In genomic region chr17:48280943-48281738, GRCm38 (mm10) we compare ENCODE assay signal across 9 mouse cellular contexts. TPM values are rescaled to one million over a fixed set of nuclear protein-coding genes. Genes with fewer than 3 reads are reported as not detected.
DNase-seq lines count a peak whose midpoint lies in the region; ATAC-seq and TF ChIP-seq lines count a peak whose summit lies in the region.
"Had no signal": no experiment of that assay in that cellular context is flagged by ENCODE, and none has a peak within 500 bp of the region (broad histone marks: within the 10 kb centered on the region; RNA-seq: fewer than 3 reads in every experiment).

No protein-coding gene starts in this region.

- H3K27ac ChIP-seq in forebrain, postnatal 0 days (ENCODE audit: low read depth, low read length) = no peak overlapping the region
- 0 out of 2 replicates have a peak overlapping the region, but pooled peaks have one; percentile 30 for H3K27ac ChIP-seq in liver, embryonic 16.5 days (ENCODE audit: low read length)

- H3K9me3 ChIP-seq in forebrain, postnatal 0 days (ENCODE audit: low read length) = no peaks in the 10 kb centered on the region
- no peaks in the 10 kb centered on the region for H3K9me3 ChIP-seq in liver, embryonic 16.5 days (replicated peaks; ENCODE audit: control insufficient read depth, low read length)

- H3K27me3 ChIP-seq in forebrain, postnatal 0 days (ENCODE audit: insufficient read depth, low read length) = no peaks in the 10 kb centered on the region
- H3K27me3 ChIP-seq in liver, embryonic 16.5 days (ENCODE audit: control insufficient read depth, insufficient read depth, low read depth, low read length) = no peaks in the 10 kb centered on the region

- H3K4me1 ChIP-seq in forebrain, postnatal 0 days (ENCODE audit: insufficient read depth) = peaks cover 3% of the 10 kb centered on the region; the same call in 1 of the 2 replicates
- peaks cover 23% of the 10 kb centered on the region for H3K4me1 ChIP-seq in liver, embryonic 16.5 days (ENCODE audit: control insufficient read depth, low read depth, low read length)

- peak overlapping the region; percentile 50 for H3K4me2 ChIP-seq in forebrain, postnatal 0 days (ENCODE audit: low read depth)
- H3K4me2 ChIP-seq in liver, embryonic 16.5 days (ENCODE audit: low read depth, low read length) = peak overlapping the region; percentile 66

- 26% methylated on average over 18 of the region's 18 CpGs for WGBS in forebrain, postnatal 0 days
- 21% methylated on average over 18 of the region's 18 CpGs for WGBS in liver, embryonic 16.5 days (ENCODE audit: insufficient replicate concordance)

- peak overlapping the region; percentile 4; the same call in 1 of the 2 replicates for H3K9ac ChIP-seq in forebrain, postnatal 0 days
- peak overlapping the region; percentile 64 for H3K9ac ChIP-seq in liver, embryonic 16.5 days (ENCODE audit: low read depth, low read length)

- no peak for TF ChIP-seq CTCF in forebrain, postnatal 0 days (IDR thresholded peaks at IDR 0.05; ENCODE audit: low read depth)

- DNase-seq in thymus, postnatal 14 days = peak; percentile 24
- no peak for DNase-seq in thymus, adult 18-20 months
- DNase-seq in forebrain, postnatal 0 days = no peak
- DNase-seq in thymus, postnatal 4 days = peak; percentile 41
- DNase-seq in urinary bladder, adult 2 months (ENCODE audit: low spot score) = no peak
- DNase-seq in kidney, adult 8-10 months = no peak
- DNase-seq in testis, postnatal 10 days (ENCODE audit: low spot score) = no peak

- ATAC-seq in forebrain, postnatal 0 days = peak; percentile 42
- ATAC-seq in liver, embryonic 16.5 days (ENCODE audit: low read depth) = peak; percentile 56; the same call in 1 of the 2 replicates

- no peaks in the 10 kb centered on the region for H3K36me3 ChIP-seq in forebrain, postnatal 0 days (ENCODE audit: insufficient read depth)
- no peaks in the 10 kb centered on the region for H3K36me3 ChIP-seq in liver, embryonic 16.5 days (ENCODE audit: control insufficient read depth, insufficient read depth)

- H3K4me3 ChIP-seq in forebrain, postnatal 0 days (ENCODE audit: low read depth, low read length) = peak overlapping the region; percentile 23
- peak overlapping the region; percentile 53 for H3K4me3 ChIP-seq in liver, embryonic 16.5 days (ENCODE audit: low read depth, low read length)

RNA-seq across cellular contexts. Expression of gene Treml4, which starts 17.0 kb away (rescaled TPM):
- not detected in 2 replicates for total RNA-seq in forebrain, postnatal 0 days (2014; rRNA removed)
- not detected in 2 replicates for polyA plus RNA-seq in forebrain, postnatal 0 days (2015; fragmentation: Nextera tagmentation; extraction: Ambion mirVana)
- polyA plus RNA-seq in liver, embryonic 16.5 days (2015; fragmentation: Nextera tagmentation; extraction: Ambion mirVana) = 4.6 and 5.0 TPM in 2 replicates
- 0.49 and 0.89 TPM in 2 replicates for polyA plus RNA-seq in urinary bladder, adult 2 months (2012; rRNA removed)
- total RNA-seq: layer of hippocampus, postnatal 25 days had no signal

RNA-seq across cellular contexts. Expression of gene Treml2, which starts 18.2 kb away (rescaled TPM):
- total RNA-seq in forebrain, postnatal 0 days (2014; rRNA removed) = 0.23 and 0.43 TPM in 2 replicates
- polyA plus RNA-seq in forebrain, postnatal 0 days (2015; fragmentation: Nextera tagmentation; extraction: Ambion mirVana) = 0.07 TPM in 1 of 2 replicates, not detected in the other
- 3.4 and 3.5 TPM in 2 replicates for polyA plus RNA-seq in liver, embryonic 16.5 days (2015; fragmentation: Nextera tagmentation; extraction: Ambion mirVana)
- polyA plus RNA-seq in urinary bladder, adult 2 months (2012; rRNA removed) = 0.19 and 0.32 TPM in 2 replicates

RNA-seq across cellular contexts. Expression of gene Trem3, which starts 33.6 kb away (rescaled TPM):
- total RNA-seq in forebrain, postnatal 0 days (2014; rRNA removed) = not detected in 2 replicates
- not detected in 2 replicates for polyA plus RNA-seq in forebrain, postnatal 0 days (2015; fragmentation: Nextera tagmentation; extraction: Ambion mirVana)
- polyA plus RNA-seq in liver, embryonic 16.5 days (2015; fragmentation: Nextera tagmentation; extraction: Ambion mirVana) = 9.0 TPM in 2 replicates
- not detected in 2 replicates for polyA plus RNA-seq in urinary bladder, adult 2 months (2012; rRNA removed)
- total RNA-seq: layer of hippocampus, postnatal 25 days had no signal

RNA-seq across cellular contexts. Expression of gene B430306N03Rik, which starts 34.8 kb away (rescaled TPM):
- total RNA-seq in forebrain, postnatal 0 days (2014; rRNA removed) = 0.08 and 0.19 TPM in 2 replicates
- polyA plus RNA-seq in forebrain, postnatal 0 days (2015; fragmentation: Nextera tagmentation; extraction: Ambion mirVana) = 0.21 TPM in 1 of 2 replicates, not detected in the other
- 4.0 and 4.1 TPM in 2 replicates for polyA plus RNA-seq in liver, embryonic 16.5 days (2015; fragmentation: Nextera tagmentation; extraction: Ambion mirVana)
- polyA plus RNA-seq in urinary bladder, adult 2 months (2012; rRNA removed) = 0.46 and 0.66 TPM in 2 replicates

RNA-seq across cellular contexts. Expression of gene Trem1, which starts 48.6 kb away (rescaled TPM):
- total RNA-seq in forebrain, postnatal 0 days (2014; rRNA removed) = 0.24 TPM in 1 of 2 replicates, not detected in the other
- 0.08 and 0.09 TPM in 2 replicates for polyA plus RNA-seq in forebrain, postnatal 0 days (2015; fragmentation: Nextera tagmentation; extraction: Ambion mirVana)
- 1.6 TPM in 2 replicates for polyA plus RNA-seq in liver, embryonic 16.5 days (2015; fragmentation: Nextera tagmentation; extraction: Ambion mirVana)
- polyA plus RNA-seq in urinary bladder, adult 2 months (2012; rRNA removed) = 0.01 TPM in 1 of 2 replicates, not detected in the other
- total RNA-seq: layer of hippocampus, postnatal 25 days had no signal

Comparison
In these comparisons a context has a peak if more than half of its experiments do, and no peak if none do; other contexts are left out.
1. DNase-seq: peak in thymus, postnatal 14 days (single experiment) and thymus, postnatal 4 days (single experiment); none in thymus, adult 18-20 months (0 of 2), forebrain, postnatal 0 days (single experiment), urinary bladder, adult 2 months (single experiment), kidney, adult 8-10 months (0 of 2) and testis, postnatal 10 days (single experiment).